Mouse (Mus musculus) lung, embryonic 16.5 days (tissue): ENCODE results near the gene Robo4. TPM values are rescaled to one million over a fixed set of nuclear protein-coding genes. Genes with fewer than 3 reads are reported as not detected.

Source experiments
- ATAC-seq: fragments of 200-750 bp; cut with Nextera tagmentation; 2 replicates; pipeline ENCODE4 v1.8.0; 2017; ENCODE audit warnings: low read depth, mild to moderate bottlenecking, moderate library complexity
- H3K27ac ChIP-seq: fragments of 300-500 bp; sonication (generic); 2 replicates; pipeline ENCODE4 v1.5.1; 2014; ENCODE audit warnings: mild to moderate bottlenecking, control low read depth, low read length
- H3K27me3 ChIP-seq: fragments of 300-500 bp; sonication (generic); 2 replicates; pipeline ENCODE4 v1.6.1; 2014; ENCODE audit warnings: low read depth, low read length, mixed read lengths; ENCODE audit not compliant: control insufficient read depth, insufficient read depth
- H3K36me3 ChIP-seq: fragments of 300-500 bp; sonication (generic); 2 replicates; pipeline ENCODE4 v1.6.1; 2014; ENCODE audit warnings: low read length; ENCODE audit not compliant: control insufficient read depth, insufficient read depth
- H3K4me1 ChIP-seq: fragments of 300-500 bp; sonication (generic); replicated peaks from 2 replicates; pipeline ENCODE4 v1.6.1; 2014; ENCODE audit warnings: low read length, mixed read lengths; ENCODE audit not compliant: control insufficient read depth, insufficient read depth
- H3K4me2 ChIP-seq: fragments of 300-500 bp; sonication (generic); 2 replicates; pipeline ENCODE4 v1.6.1; 2014; ENCODE audit warnings: low read depth, low read length, control low read depth
- H3K4me3 ChIP-seq: fragments of 300-500 bp; sonication (generic); 2 replicates; pipeline ENCODE4 v1.5.1; 2014; ENCODE audit warnings: mild to moderate bottlenecking, low read length, control low read depth
- H3K9ac ChIP-seq: fragments of 300-500 bp; sonication (generic); 2 replicates; pipeline ENCODE4 v1.6.1; 2014; ENCODE audit warnings: low read length, control low read depth
- H3K9me3 ChIP-seq: fragments of 300-500 bp; sonication (generic); 2 replicates; pipeline ENCODE4 v1.6.1; 2016; ENCODE audit warnings: low read length; ENCODE audit not compliant: control insufficient read depth
- WGBS: fragments of 180-500 bp; shearing (Covaris S2); extraction: QIAGEN DNeasy Blood & Tissue Kit; methylation state at CpG from one replicate; pipeline ENCODE4 v1.1.7; 2014; 5-methylcytosine and 5-hydroxymethylcytosine counted together
- polyA plus RNA-seq: library from polyadenylated mRNA; unstranded; fragments of >200 nt; fragmentation: Nextera tagmentation; extraction: Ambion mirVana; gene quantifications from 2 replicates; pipeline ENCODE4 v1.2.1, GENCODE M21; 2015

Gene Robo4
- polyA plus RNA-seq, result 24.7 and 29.8 TPM in 2 replicates

DNA sequence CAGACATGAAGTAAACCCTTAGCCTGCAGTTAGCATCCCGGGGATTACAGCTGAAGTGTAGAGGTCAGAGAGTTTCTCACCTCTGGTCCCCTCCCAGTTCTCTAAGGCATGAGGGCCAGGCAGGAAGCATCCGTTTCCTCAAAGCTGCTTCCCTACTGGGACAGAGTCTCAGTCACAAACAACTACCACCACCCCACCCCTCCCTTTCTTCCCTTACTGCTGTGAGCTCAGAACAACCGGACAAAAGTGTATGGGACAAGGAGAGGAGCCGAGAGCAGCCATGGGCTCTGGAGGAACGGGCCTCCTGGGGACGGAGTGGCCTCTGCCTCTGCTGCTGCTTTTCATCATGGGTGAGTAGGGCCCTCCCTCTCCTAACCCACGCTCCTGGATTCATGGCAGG lies at the start of gene Robo4:
Gene Robo4 (plus strand): TSS at position 96 of the 400 bp plus-strand sequence.
- H3K27ac ChIP-seq, result peak within 1 kb of the TSS; percentile 82

DNA sequence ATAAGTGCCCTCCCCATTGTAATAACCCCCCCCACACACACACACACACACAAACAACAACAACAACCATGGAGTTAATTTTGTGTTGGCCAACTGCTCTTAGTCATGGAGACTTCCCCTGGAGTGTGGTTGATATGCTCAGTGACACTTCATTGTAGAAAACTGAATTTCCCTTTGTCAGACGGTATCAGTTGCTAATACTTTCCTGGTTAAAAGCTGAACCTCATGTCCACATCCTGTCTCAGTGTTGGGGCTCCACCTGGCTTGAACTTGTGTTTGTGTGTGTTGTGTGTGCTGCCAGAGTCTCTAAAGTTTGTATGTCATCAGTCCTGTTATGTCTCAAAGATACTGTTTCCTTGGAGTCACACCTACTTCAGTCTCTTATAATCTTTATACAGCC lies 47.2 kb upstream of the Robo4 start:
- no peak overlapping the region for H3K4me3 ChIP-seq
- H3K4me2 ChIP-seq, result no peak overlapping the region
- no peaks in the 10 kb centered on the region for H3K9me3 ChIP-seq
- H3K27me3 ChIP-seq, result no peaks in the 10 kb centered on the region
- peaks cover 9% of the 10 kb centered on the region; the same call in 1 of the 2 replicates for H3K4me1 ChIP-seq
- H3K27ac ChIP-seq, result no peak overlapping the region
- H3K9ac ChIP-seq, result no peak overlapping the region
- no peak for ATAC-seq
- no peaks in the 10 kb centered on the region for H3K36me3 ChIP-seq
- 64% methylated on average over 1 of the region's 1 CpGs for WGBS

More for the DNA sequence above, at the start of gene Robo4:
- H3K4me1 ChIP-seq, result no peaks in the 10 kb centered on the region
- no peaks in the 10 kb centered on the region for H3K27me3 ChIP-seq
- no peaks in the 10 kb centered on the region for H3K9me3 ChIP-seq
- ATAC-seq, result peak; percentile 64
- WGBS, result 26% methylated on average over 7 of the region's 7 CpGs
- H3K9ac ChIP-seq, result peak within 1 kb of the TSS; percentile 64
- peak within 1 kb of the TSS; percentile 47 for H3K4me3 ChIP-seq
- H3K4me2 ChIP-seq, result peak within 1 kb of the TSS; percentile 45
- no peaks in the 10 kb centered on the region for H3K36me3 ChIP-seq

DNA sequence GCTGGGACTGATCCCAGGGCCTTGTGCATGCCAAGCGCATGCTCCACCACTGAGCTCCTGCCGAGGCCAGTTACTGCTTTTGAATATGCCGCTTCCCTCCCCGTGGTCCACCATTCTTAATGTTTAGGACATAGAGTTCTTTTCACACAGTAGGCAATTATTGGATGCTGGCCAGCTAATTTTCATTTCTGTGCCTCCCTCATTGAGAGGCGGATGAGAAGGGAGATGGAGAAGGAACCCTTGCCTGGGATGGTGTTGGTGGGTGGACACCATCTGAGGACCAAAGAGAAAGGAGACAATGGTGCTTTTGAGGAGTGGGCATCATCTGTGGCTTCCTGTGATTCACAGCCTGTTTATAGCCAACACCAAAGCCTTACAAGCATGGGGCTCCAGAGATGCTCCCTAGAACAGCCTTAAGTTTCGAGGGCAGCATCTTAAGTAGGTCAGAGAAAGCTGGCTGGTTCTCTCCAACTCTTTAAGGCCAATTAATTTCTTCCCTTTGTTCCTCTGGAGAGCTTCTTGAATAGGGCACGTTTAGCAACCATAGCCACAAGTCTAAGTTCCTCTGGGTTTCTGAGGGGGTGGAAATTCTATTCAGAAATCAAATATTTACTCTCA lies 42.9 kb upstream of the Robo4 start:
- peak overlapping the region; percentile 74 for H3K27ac ChIP-seq
- no peak overlapping the region for H3K9ac ChIP-seq
- WGBS, result 71% methylated on average over 7 of the region's 7 CpGs
- peak; percentile 74 for ATAC-seq
- H3K27me3 ChIP-seq, result no peaks in the 10 kb centered on the region
- no peaks in the 10 kb centered on the region for H3K36me3 ChIP-seq
- H3K4me2 ChIP-seq, result no peak overlapping the region
- no peak overlapping the region for H3K4me3 ChIP-seq
- no peaks in the 10 kb centered on the region for H3K9me3 ChIP-seq
- H3K4me1 ChIP-seq, result peaks cover 9% of the 10 kb centered on the region; the same call in 1 of the 2 replicates

DNA sequence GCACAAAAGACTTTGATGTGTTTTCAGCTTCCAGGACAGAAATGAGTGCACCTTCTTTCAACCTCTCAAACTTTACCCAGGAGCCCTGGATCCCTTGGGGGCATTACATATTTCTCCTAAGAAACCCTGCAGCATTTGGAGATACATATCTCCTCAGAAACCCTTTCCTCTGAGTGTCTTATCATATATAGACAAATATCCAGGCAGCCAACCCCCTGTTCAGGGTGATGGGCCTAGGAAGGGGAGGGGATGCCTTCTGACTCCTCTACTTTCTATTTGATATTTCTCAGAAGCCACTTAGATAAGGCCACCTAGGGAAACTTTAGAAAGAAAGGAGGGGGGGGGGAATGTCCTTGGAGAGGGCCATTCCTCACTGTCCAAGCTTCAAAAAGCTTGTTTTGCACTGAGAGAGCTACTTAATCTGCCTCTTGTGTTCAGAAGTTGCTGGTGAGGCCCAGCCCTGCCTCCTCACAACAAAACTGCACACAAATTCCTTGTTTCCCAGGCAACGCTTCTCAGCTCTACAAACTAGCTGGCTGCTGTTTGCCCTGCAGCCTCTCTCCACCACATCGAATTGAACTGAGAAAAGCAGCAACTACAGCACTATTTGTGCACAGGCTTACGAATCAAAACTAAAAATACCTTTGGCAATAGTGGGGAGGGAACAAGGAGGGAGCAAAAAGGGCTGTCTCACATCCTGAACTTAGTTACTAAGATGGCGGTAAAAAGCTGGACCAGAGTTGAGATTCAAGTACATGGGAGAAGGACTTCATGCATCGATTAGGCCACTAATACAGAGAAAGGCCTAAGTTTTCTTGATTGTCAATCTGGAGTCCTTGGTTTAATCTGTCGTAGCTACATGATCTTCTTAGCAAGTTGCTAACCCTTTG lies 42.1 kb upstream of the Robo4 start:
- Histone ChIP-seq H3K27ac (peak overlapping the region; percentile 74), H3K4me1 (peaks cover 9% of the 10 kb centered on the region; the same call in 1 of the 2 replicates), H3K4me3 (no peak overlapping the region), H3K9me3 (no peaks in the 10 kb centered on the region), H3K27me3 (no peaks in the 10 kb centered on the region), H3K9ac (no peak overlapping the region), H3K4me2 (0 out of 2 replicates have a peak overlapping the region, but pooled peaks have one; percentile 6), H3K36me3 (no peaks in the 10 kb centered on the region)
- WGBS, result 38% methylated on average over 6 of the region's 6 CpGs
- peak; percentile 87 for ATAC-seq

- Histone ChIP-seq H3K4me3 (no peak overlapping the region), H3K9me3 (no peaks in the 10 kb centered on the region), H3K27ac (no peak overlapping the region), H3K9ac (no peak overlapping the region), H3K4me2 (no peak overlapping the region), H3K36me3 (no peaks in the 10 kb centered on the region), H3K4me1 (peaks cover 9% of the 10 kb centered on the region; the same call in 1 of the 2 replicates), H3K27me3 (no peaks in the 10 kb centered on the region)
- no peak for ATAC-seq
These were observed 39.6 kb upstream of the Robo4 start for GRCm38 (mm10) chr9:37362084-37362483.

DNA sequence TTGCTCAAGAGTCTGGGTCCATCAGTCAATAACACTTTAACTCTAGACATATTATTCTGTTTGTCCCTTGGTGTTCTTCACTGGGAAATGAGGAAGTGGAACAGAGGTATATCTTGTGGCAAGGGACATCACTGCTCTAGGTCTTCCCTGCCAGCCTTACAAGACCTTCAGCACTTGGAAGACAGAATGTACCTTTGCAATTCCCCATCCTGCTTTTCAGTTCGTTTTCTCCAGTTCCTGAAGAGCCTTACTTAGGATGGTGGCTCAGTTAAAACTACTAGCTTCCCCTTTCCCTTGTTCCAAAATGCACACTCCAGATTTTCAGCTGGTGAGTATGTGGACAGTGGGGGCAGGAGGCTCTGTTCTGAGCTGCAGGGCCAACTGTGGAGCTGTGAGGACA lies 38.8 kb upstream of the Robo4 start:
- Histone ChIP-seq H3K4me2 (no peak overlapping the region), H3K4me1 (peaks cover 9% of the 10 kb centered on the region; the same call in 1 of the 2 replicates), H3K9me3 (no peaks in the 10 kb centered on the region), H3K36me3 (no peaks in the 10 kb centered on the region), H3K27me3 (no peaks in the 10 kb centered on the region), H3K9ac (no peak overlapping the region), H3K4me3 (no peak overlapping the region), H3K27ac (no peak overlapping the region)
- no peak for ATAC-seq
- WGBS, result 38% methylated on average over 1 of the region's 1 CpGs

GRCm38 (mm10) chr9:37363551-37363950 lies 38.1 kb upstream of the Robo4 start:
- Histone ChIP-seq H3K4me3 (no peak overlapping the region), H3K4me2 (no peak overlapping the region), H3K9ac (no peak overlapping the region), H3K36me3 (no peaks in the 10 kb centered on the region), H3K9me3 (no peaks in the 10 kb centered on the region), H3K4me1 (peaks cover 9% of the 10 kb centered on the region; the same call in 1 of the 2 replicates), H3K27me3 (no peaks in the 10 kb centered on the region), H3K27ac (no peak overlapping the region)
- 52% methylated on average over 3 of the region's 3 CpGs for WGBS
- ATAC-seq, result no peak

GRCm38 (mm10) chr9:37364392-37364791 lies 37.3 kb upstream of the Robo4 start:
- no peaks in the 10 kb centered on the region for H3K9me3 ChIP-seq
- 70% methylated on average over 3 of the region's 3 CpGs for WGBS
- no peak for ATAC-seq
- H3K27ac ChIP-seq, result no peak overlapping the region
- no peaks in the 10 kb centered on the region for H3K36me3 ChIP-seq
- no peaks in the 10 kb centered on the region for H3K27me3 ChIP-seq
- no peak overlapping the region for H3K4me3 ChIP-seq
- no peak overlapping the region for H3K9ac ChIP-seq
- H3K4me1 ChIP-seq, result peaks cover 1% of the 10 kb centered on the region; the same call in 1 of the 2 replicates
- no peak overlapping the region for H3K4me2 ChIP-seq

DNA sequence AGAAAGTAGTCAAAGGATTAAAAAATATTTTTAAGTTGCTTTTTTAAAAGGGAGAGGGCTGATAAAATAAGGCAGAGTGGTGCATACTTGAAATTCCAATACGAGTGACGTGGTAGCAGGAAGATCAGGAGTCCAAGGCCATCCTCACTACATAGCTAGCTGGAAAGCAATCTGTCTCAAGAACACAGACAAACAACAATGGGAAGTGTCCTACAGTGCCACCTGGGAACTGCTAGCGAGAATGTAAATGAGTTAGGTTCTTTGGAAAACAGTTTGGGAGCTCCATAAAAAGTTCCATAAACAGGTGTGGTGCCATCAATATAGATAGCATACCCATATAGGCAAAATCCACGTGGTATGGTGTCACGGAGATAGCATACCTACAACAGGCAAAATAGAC lies 36.0 kb upstream of the Robo4 start:
- H3K27ac ChIP-seq, result no peak overlapping the region
- H3K36me3 ChIP-seq, result no peaks in the 10 kb centered on the region
- no peak for ATAC-seq
- no peaks in the 10 kb centered on the region for H3K4me1 ChIP-seq
- H3K27me3 ChIP-seq, result no peaks in the 10 kb centered on the region
- no peaks in the 10 kb centered on the region for H3K9me3 ChIP-seq
- H3K4me2 ChIP-seq, result no peak overlapping the region
- WGBS, result 44% methylated on average over 5 of the region's 5 CpGs
- no peak overlapping the region for H3K4me3 ChIP-seq
- no peak overlapping the region for H3K9ac ChIP-seq
